Mouse (Mus musculus) central nervous system, embryonic 11.5 days (tissue): Measurements from ENCODE around the gene Hacd1. TPM values are rescaled to one million over a fixed set of nuclear protein-coding genes. Genes with fewer than 3 reads are reported as not detected.

Experiments used
- polyA plus RNA-seq: library from polyadenylated mRNA; depleted of rRNA; stranded (reverse); fragments of >200 nt; gene quantifications from 2 replicates; pipeline ENCODE4 v1.2.3, GENCODE M21; 2012; rRNA removed

Hacd1 gene
- 15.3 and 34.5 TPM in 2 replicates for polyA plus RNA-seq

DNA sequence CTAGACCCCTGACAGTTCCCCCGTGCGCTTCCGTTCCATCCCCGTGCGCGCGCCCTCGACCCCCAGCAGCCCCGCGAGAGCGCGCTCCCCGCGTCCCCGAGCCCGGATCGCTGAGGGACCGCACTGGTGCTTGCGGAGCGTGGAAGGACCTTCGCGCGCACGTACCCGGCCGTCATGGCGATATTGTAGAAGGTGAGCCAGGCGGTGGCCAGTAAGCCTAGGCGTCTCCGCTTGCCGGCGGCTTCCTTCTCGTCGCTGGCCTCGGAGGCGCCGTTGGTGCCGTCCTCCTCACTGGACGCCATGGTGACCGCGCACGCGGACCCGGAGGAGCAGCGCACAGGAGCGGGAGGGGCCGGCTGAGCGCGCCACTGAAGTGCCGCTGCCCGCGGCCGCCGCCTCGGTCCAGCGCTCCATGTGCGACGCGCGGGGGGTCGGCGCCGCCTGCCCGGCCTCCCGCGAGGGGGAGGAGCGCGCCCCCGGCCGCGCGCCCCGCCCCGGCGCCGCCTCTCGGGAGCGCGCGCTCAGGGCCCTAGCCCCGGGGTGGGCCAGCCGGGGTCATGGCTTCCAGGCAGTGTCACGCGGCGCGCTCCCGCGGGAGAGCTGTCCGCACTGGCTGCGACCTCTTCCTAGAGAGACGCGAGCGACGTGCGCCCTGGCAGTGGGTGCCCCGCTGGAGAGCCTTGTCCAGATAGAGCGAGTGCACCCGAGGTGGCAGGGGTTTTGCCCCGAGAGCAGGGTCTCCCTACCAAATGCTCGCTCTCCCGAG lies at the start of gene Hacd1:
Hacd1 (minus strand) TSS at position 570 of the 766 bp plus-strand sequence.

DNA sequence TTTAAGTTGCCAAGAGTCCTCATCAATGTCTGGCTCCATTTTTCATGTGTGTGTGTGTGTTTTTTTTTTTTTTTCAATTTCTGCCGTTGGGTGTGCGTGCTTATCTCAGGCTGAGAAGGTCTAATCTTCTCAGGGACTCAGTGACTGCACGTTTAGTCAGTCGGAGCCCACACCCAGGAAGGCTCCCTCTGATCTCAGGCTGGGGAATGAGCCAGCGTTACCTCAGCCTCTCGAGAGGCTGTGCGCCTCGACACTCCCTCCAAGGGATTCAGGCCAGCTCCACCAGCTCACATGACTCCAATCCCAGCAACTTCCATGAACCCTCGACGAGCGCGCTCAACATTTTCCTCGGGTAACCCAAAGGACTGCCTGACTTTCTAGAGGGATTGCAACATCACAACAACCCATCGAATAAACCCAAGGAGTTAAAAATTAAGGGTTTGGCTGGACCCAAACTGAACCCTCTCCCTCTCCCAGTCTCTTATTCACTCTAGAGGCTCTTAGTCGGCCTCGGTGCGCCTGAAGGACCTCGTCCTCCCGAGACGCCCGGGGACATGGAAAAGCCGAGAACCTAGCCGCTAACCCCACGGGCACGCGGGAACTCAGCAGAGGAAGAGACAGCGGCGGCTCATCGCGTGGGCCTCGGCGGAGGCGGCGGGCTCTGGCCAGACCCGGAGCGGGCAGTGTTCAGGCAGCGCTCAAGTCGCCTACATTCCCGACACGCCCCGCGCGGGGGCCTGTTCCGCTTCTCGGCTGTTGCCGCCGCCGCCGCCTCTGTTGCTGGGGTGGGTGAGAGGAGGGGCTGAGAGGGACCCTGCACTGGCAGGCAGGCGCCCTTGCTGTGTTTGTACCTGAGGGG lies 17.7 kb upstream of the Hacd1 start, which contains the start of gene Stam:
Stam (plus strand) TSS at position 737 of the 859 bp plus-strand sequence.

Other genes starting within 250 kb of the Hacd1 start
- gene Stam, start 18.0 kb upstream of the Hacd1 start, polyA plus RNA-seq, result 42.2 and 66.1 TPM in 2 replicates
- 0.05 and 0.11 TPM in 2 replicates for gene Tmem236, start 118.4 kb upstream of the Hacd1 start, polyA plus RNA-seq
- gene Mrc1, start 173.3 kb upstream of the Hacd1 start, polyA plus RNA-seq, result 5.7 and 6.3 TPM in 2 replicates